In the genomic region with DNA sequence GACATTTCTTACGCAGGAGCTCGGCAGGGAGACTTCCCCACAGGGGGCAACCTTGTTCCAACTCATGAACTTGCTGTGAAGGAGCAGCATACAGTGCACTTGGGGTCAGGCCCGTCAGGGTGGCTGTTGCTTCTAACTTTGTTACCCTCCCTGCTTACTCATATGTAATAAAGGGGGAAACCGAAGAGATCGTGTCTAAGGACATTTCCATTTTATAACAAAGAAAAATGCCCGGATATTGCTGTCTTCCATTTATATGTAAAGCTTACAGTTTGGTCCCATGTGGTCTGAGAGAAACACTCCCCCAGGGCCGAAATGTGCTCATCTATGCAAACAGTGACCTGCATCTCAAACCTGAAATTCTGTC, we compare ENCODE assay signal across 15 mouse cellular contexts. TPM values are rescaled to one million over a fixed set of nuclear protein-coding genes. Genes with fewer than 3 reads are reported as not detected.
A peak's percentile ranks its signal among the peaks of the same experiment; 100 is the strongest.
DNase-seq lines count a peak whose midpoint lies in the region; ATAC-seq lines count a peak whose summit lies in the region.
"Had no signal": no experiment of that assay in that cellular context is flagged by ENCODE, and none has a peak within 500 bp of the region (broad histone marks: within the 10 kb centered on the region; RNA-seq: fewer than 3 reads in every experiment).

No protein-coding gene starts in this region.

- no peaks in the 10 kb centered on the region for H3K36me3 ChIP-seq in lung, embryonic 16.5 days (ENCODE audit: control insufficient read depth, insufficient read depth, low read length)
- H3K36me3 ChIP-seq: forebrain, embryonic 15.5 days; limb, embryonic 12.5 days; midbrain, embryonic 10.5 days had no signal

- peak; percentile 22 for DNase-seq in adrenal gland, postnatal 14 days
- DNase-seq in adrenal gland, postnatal 25 days, result no peak
- peak; percentile 14 for DNase-seq in kidney, postnatal 10 days
- no peak for DNase-seq in kidney, postnatal 25 days
- DNase-seq in B cell, adult 2 months, result peak; percentile 31 to 43
- no peak for DNase-seq in cerebellum, adult 9-11 months
- DNase-seq in T-cell, adult 2 months (ENCODE audit: low spot score), result no peak
- DNase-seq: cerebellum, adult 8-10 months; embryo, embryonic 11 days; right cerebral cortex, postnatal 14 days had no signal

- 0 out of 2 replicates have a peak overlapping the region, but pooled peaks have one; percentile 8 for H3K4me2 ChIP-seq in lung, embryonic 16.5 days (ENCODE audit: low read depth, low read length)
- H3K4me2 ChIP-seq: forebrain, embryonic 15.5 days; limb, embryonic 12.5 days had no signal

- H3K9ac ChIP-seq in lung, embryonic 16.5 days (ENCODE audit: low read length), result no peak overlapping the region
- H3K9ac ChIP-seq: forebrain, embryonic 15.5 days; limb, embryonic 12.5 days had no signal

- peaks cover 8% of the 10 kb centered on the region; the same call in 1 of the 2 replicates for H3K4me1 ChIP-seq in lung, embryonic 16.5 days (replicated peaks; ENCODE audit: control insufficient read depth, insufficient read depth, low read length)
- H3K4me1 ChIP-seq: forebrain, embryonic 15.5 days; midbrain, embryonic 10.5 days had no signal

- H3K9me3 ChIP-seq in lung, embryonic 16.5 days (ENCODE audit: control insufficient read depth, low read length), result no peaks in the 10 kb centered on the region
- H3K9me3 ChIP-seq: forebrain, embryonic 15.5 days; limb, embryonic 12.5 days; midbrain, embryonic 10.5 days had no signal

- ATAC-seq in lung, embryonic 16.5 days (ENCODE audit: low read depth), result no peak
- ATAC-seq: forebrain, embryonic 15.5 days; intestine, embryonic 16.5 days had no signal

- H3K27me3 ChIP-seq in lung, embryonic 16.5 days (ENCODE audit: control insufficient read depth, insufficient read depth, low read depth, low read length), result no peaks in the 10 kb centered on the region
- H3K27me3 ChIP-seq: forebrain, embryonic 15.5 days; limb, embryonic 12.5 days had no signal

- no peak overlapping the region for H3K4me3 ChIP-seq in lung, embryonic 16.5 days (ENCODE audit: low read length)
- H3K4me3 ChIP-seq: forebrain, embryonic 15.5 days; limb, embryonic 12.5 days; midbrain, embryonic 10.5 days had no signal

- 61% methylated on average over 7 of the region's 7 CpGs for WGBS in lung, embryonic 16.5 days

- no peak overlapping the region for H3K27ac ChIP-seq in lung, embryonic 16.5 days (ENCODE audit: low read length)
- H3K27ac ChIP-seq: forebrain, embryonic 15.5 days; limb, embryonic 12.5 days; midbrain, embryonic 10.5 days had no signal

RNA-seq across cellular contexts. Expression of a gene that starts 0.7 kb away (rescaled TPM):
- 40.4 and 47.9 TPM in 2 replicates for total RNA-seq in adrenal gland, postnatal 14 days (2021)
- total RNA-seq in adrenal gland, postnatal 25 days (2021), result 46.7 and 56.3 TPM in 2 replicates
- polyA plus RNA-seq in lung, embryonic 16.5 days (2015; fragmentation: Nextera tagmentation; extraction: Ambion mirVana), result 30.9 and 34.0 TPM in 2 replicates

Comparison
In these comparisons a context has a peak if more than half of its experiments do, and no peak if none do; other contexts are left out.
1. DNase-seq: peak in adrenal gland, postnatal 14 days (single experiment), kidney, postnatal 10 days (single experiment) and B cell, adult 2 months (2 of 2); none in adrenal gland, postnatal 25 days (single experiment), kidney, postnatal 25 days (0 of 2), cerebellum, adult 9-11 months (single experiment) and T-cell, adult 2 months (single experiment).